Mouse (Mus musculus): ENCODE data around the gene Nop9.

DNA sequence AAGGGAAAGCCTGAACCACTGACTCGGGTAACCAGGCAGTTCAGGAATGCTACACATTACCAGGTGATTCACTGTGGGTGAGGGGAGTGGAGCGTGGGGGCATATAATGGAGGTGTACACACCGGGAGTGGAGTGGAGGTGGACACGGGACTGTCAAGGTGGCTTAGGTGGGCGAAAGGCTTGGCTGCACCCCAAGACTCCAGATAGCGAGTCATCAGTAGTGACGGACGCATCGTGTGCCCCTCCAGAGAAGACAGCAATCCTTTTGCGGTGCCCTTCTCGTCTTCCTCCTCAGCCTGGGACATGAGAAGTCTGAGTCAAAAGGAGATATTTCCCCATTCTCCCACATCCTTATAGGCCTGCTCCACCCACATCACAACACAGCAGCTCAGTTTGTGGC is 32.3 kb downstream of the Nop9 start:
- TF ChIP-seq CTCF (IDR thresholded peaks at IDR 0.05; ENCODE audit: insufficient read depth, low read depth, low read length) (no peak), POLR2A (IDR thresholded peaks at IDR 0.05; ENCODE audit: insufficient read depth, low read depth, low read length) (no peak)
